Mouse (Mus musculus) embryonic facial prominence, embryonic 10.5 days (tissue): ENCODE data around the gene Fkbp7. TPM values are rescaled to one million over a fixed set of nuclear protein-coding genes. Genes with fewer than 3 reads are reported as not detected.

Source experiments
- DNase-seq: peaks from one replicate; pipeline ENCODE4 v3.0.0-alpha.2; 2017; ENCODE audit warnings: low spot score
- H3K27ac ChIP-seq: fragments of 300-500 bp; sonication (generic); replicated peaks from 2 replicates; pipeline ENCODE4 v1.5.1; 2016; ENCODE audit warnings: mild to moderate bottlenecking
- H3K27me3 ChIP-seq: fragments of 300-500 bp; sonication (generic); replicated peaks from 2 replicates; pipeline ENCODE4 v1.6.1; 2016; ENCODE audit warnings: low read depth, mild to moderate bottlenecking; ENCODE audit not compliant: poor library complexity, severe bottlenecking
- H3K36me3 ChIP-seq: fragments of 300-500 bp; sonication (generic); replicated peaks from 2 replicates; pipeline ENCODE4 v1.6.1; 2016; ENCODE audit warnings: mild to moderate bottlenecking, moderate library complexity
- H3K4me1 ChIP-seq: fragments of 300-500 bp; sonication (generic); 2 replicates; pipeline ENCODE4 v1.6.1; 2016
- H3K4me3 ChIP-seq: fragments of 300-500 bp; sonication (generic); 2 replicates; pipeline ENCODE4 v1.5.1; 2016; ENCODE audit warnings: mild to moderate bottlenecking, moderate library complexity
- H3K9me3 ChIP-seq: fragments of 300-500 bp; sonication (generic); 2 replicates; pipeline ENCODE4 v1.6.1; 2016; ENCODE audit warnings: mild to moderate bottlenecking
- WGBS: fragments of 180-500 bp; shearing (Covaris S2); methylation state at CpG from one replicate; pipeline ENCODE4 v1.1.7; 2016; 5-methylcytosine and 5-hydroxymethylcytosine counted together
- polyA plus RNA-seq: library from polyadenylated mRNA; unstranded; fragments of >200 nt; fragmentation: Nextera tagmentation; extraction: Ambion mirVana; gene quantifications from 2 replicates; pipeline ENCODE4 v1.2.1, GENCODE M21; 2016

Gene Fkbp7
- polyA plus RNA-seq, 1 experiment from 2014 or later = 24.6 TPM

DNA sequence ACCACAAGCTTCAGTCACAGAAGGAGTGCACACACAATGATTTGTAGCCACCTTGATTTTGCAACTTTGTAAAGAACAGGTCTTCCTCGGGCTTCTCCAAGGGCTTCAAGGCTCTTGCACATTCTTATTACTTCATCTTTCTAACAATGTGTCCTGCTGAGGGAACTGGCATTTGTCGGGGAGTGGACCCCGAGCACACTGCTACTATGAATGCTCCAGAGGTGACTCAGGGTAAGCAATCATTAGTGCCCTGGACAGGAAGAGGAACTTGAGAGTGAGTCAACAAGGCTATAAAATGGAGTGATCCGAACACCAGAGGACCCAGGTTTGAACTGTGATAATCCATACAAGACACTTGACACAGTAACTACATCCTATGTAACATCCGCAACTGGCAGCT is 52.7 kb downstream of the Fkbp7 start:
- Histone ChIP-seq H3K4me3 (no peak overlapping the region), H3K27me3 (no peaks in the 10 kb centered on the region), H3K9me3 (no peaks in the 10 kb centered on the region; the same call in 1 of the 2 replicates), H3K4me1 (peaks cover 5% of the 10 kb centered on the region), H3K36me3 (peaks cover 28% of the 10 kb centered on the region), H3K27ac (no peak overlapping the region)
- DNase-seq = no peak
- WGBS = 87% methylated on average over 5 of the region's 5 CpGs

DNA sequence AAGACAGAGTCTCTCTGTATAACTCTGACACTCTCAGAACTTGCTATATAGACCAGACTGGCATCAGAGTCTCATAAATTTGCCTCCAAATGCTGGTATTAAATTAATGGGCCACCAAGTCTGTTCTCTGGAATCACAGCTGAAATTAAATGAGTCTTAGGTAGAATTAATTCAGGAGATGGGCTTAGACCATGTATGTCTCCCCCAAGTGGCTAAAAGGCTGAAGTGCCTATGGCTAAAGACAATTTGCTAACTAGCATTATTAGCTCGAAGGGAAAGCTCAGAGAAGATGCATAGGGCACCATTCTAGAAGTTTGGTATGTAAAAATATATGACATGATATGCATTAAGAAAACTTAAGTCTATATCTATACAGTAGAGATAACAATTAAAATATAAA is 54.8 kb downstream of the Fkbp7 start:
- peak; percentile 14 for DNase-seq
- no peak overlapping the region for H3K27ac ChIP-seq
- WGBS = 51% methylated on average over 1 of the region's 1 CpGs
- H3K27me3 ChIP-seq = no peaks in the 10 kb centered on the region
- H3K9me3 ChIP-seq = no peaks in the 10 kb centered on the region
- H3K4me1 ChIP-seq = peaks cover 5% of the 10 kb centered on the region
- H3K4me3 ChIP-seq = no peak overlapping the region
- peaks cover 7% of the 10 kb centered on the region for H3K36me3 ChIP-seq

Other genes with a start within 250 kb of the Fkbp7 start
- gene Prkra, start 25.1 kb downstream of the Fkbp7 start, polyA plus RNA-seq = 84.4 and 85.0 TPM in 2 replicates
- gene Pjvk, start 24.6 kb downstream of the Fkbp7 start, polyA plus RNA-seq = 0.36 and 0.56 TPM in 2 replicates
- 12.0 TPM in 2 replicates for gene Plekha3, start 2.2 kb upstream of the Fkbp7 start, polyA plus RNA-seq